Mouse (Mus musculus) lung, postnatal 10 days (tissue): Measurements from ENCODE around the gene Itga6.
A peak's percentile ranks its signal among the peaks of the same experiment; 100 is the strongest.

Source experiments
- DNase-seq: peaks from one replicate; pipeline ENCODE4 v3.0.0; 2021

The Itga6 gene

GRCm38 (mm10) chr2:71734792-71735392 is 10.5 kb upstream of the Itga6 start:
- DNase-seq, result no peak

GRCm38 (mm10) chr2:71735541-71736159 is 9.8 kb upstream of the Itga6 start:
- no peak for DNase-seq

GRCm38 (mm10) chr2:71736213-71736612 is 9.2 kb upstream of the Itga6 start:
- no peak for DNase-seq

- no peak for DNase-seq
These were observed 6.1 kb upstream of the Itga6 start for GRCm38 (mm10) chr2:71739173-71739860.

GRCm38 (mm10) chr2:71742557-71742956 is 2.9 kb upstream of the Itga6 start:
- no peak for DNase-seq

GRCm38 (mm10) chr2:71743377-71743776 is 2.0 kb upstream of the Itga6 start:
- DNase-seq, result no peak

- DNase-seq, result no peak
These were observed 1.1 kb upstream of the Itga6 start for GRCm38 (mm10) chr2:71744320-71744719.

- DNase-seq, result peak; percentile 44
These were observed 432 bp upstream of the Itga6 start for GRCm38 (mm10) chr2:71744861-71745507.

GRCm38 (mm10) chr2:71748451-71748850 is 3.0 kb downstream of the Itga6 start:
- DNase-seq, result no peak

- no peak for DNase-seq
These were observed 4.1 kb downstream of the Itga6 start for GRCm38 (mm10) chr2:71749367-71750086.

- DNase-seq, result no peak
These were observed 4.7 kb downstream of the Itga6 start for GRCm38 (mm10) chr2:71750087-71750453.

- DNase-seq, result peak; percentile 45
These were observed 5.9 kb downstream of the Itga6 start for GRCm38 (mm10) chr2:71751336-71751735.

GRCm38 (mm10) chr2:71751863-71752262 is 6.4 kb downstream of the Itga6 start:
- DNase-seq, result no peak

- no peak for DNase-seq
These were observed 7.0 kb downstream of the Itga6 start for GRCm38 (mm10) chr2:71752383-71752782.

GRCm38 (mm10) chr2:71753161-71753560 is 7.7 kb downstream of the Itga6 start:
- DNase-seq, result no peak

GRCm38 (mm10) chr2:71755748-71756147 is 10.3 kb downstream of the Itga6 start:
- no peak for DNase-seq

GRCm38 (mm10) chr2:71757098-71757497 is 11.7 kb downstream of the Itga6 start:
- peak; percentile 85 for DNase-seq

- no peak for DNase-seq
These were observed 13.4 kb downstream of the Itga6 start for GRCm38 (mm10) chr2:71758591-71759531.

- no peak for DNase-seq
These were observed 14.7 kb downstream of the Itga6 start for GRCm38 (mm10) chr2:71760091-71760490.

- DNase-seq, result no peak
These were observed 15.7 kb downstream of the Itga6 start for GRCm38 (mm10) chr2:71761081-71761480.

GRCm38 (mm10) chr2:71764525-71764924 is 19.1 kb downstream of the Itga6 start:
- no peak for DNase-seq
